25 mouse cellular contexts compared by ENCODE assay signal in genomic region chr9:43483195-43483594, GRCm38 (mm10).
A peak's percentile ranks its signal among the peaks of the same experiment; 100 is the strongest.
DNase-seq lines count a peak whose midpoint lies in the region; ATAC-seq and TF ChIP-seq lines count a peak whose summit lies in the region.
"Had no signal": no experiment of that assay in that cellular context is flagged by ENCODE, and none has a peak within 500 bp of the region (broad histone marks: within the 10 kb centered on the region; RNA-seq: fewer than 3 reads in every experiment).

No protein-coding gene starts in this region.

- no peak for DNase-seq in gastrocnemius, adult 2 months
- no peak for DNase-seq in gastrocnemius, adult 18-20 months (ENCODE audit: low spot score)
- peak; percentile 60 for DNase-seq in midbrain, embryonic 11.5 days (ENCODE audit: low spot score, missing footprints)
- no peak for DNase-seq in midbrain, embryonic 10.5 days (ENCODE audit: low spot score)
- peak; percentile 59 for DNase-seq in layer of hippocampus, adult 9-11 months
- DNase-seq in left cerebral cortex, postnatal 4 days, result peak; percentile 27
- no peak for DNase-seq in retina, postnatal 1 day
- DNase-seq: adrenal gland, adult 2 months; B cell, adult 2 months; cerebellum, adult 11-12 months; cerebellum, postnatal 36 days; embryo, embryonic 11 days; kidney, postnatal 25 days; liver, embryonic 13.5 days; lung, adult 2 months; lung, postnatal 14 days; midbrain, embryonic 14.5 days; thymus, adult 18-20 months; thymus, postnatal 4 days had no signal

- H3K36me3 ChIP-seq in midbrain, embryonic 11.5 days (ENCODE audit: control insufficient read depth, insufficient read depth, low read length), result no peaks in the 10 kb centered on the region
- H3K36me3 ChIP-seq in midbrain, embryonic 10.5 days, result no peaks in the 10 kb centered on the region
- H3K36me3 ChIP-seq: forebrain, embryonic 15.5 days; G1E; heart, embryonic 13.5 days; liver, embryonic 13.5 days; stomach, embryonic 15.5 days had no signal

- H3K4me2 ChIP-seq in midbrain, embryonic 11.5 days, result no peak overlapping the region
- H3K4me2 ChIP-seq: forebrain, embryonic 15.5 days; heart, embryonic 13.5 days; liver, embryonic 13.5 days; stomach, embryonic 15.5 days had no signal

- TF ChIP-seq CTCF in gastrocnemius, adult 2 months (IDR thresholded peaks at IDR 0.05), result no peak

- ATAC-seq in midbrain, embryonic 11.5 days (ENCODE audit: low FRiP score), result no peak
- ATAC-seq: forebrain, embryonic 15.5 days; intestine, postnatal 0 days; Patski had no signal

- no peaks in the 10 kb centered on the region for H3K9me3 ChIP-seq in midbrain, embryonic 11.5 days (ENCODE audit: control insufficient read depth, low read length)
- no peaks in the 10 kb centered on the region for H3K9me3 ChIP-seq in midbrain, embryonic 10.5 days (replicated peaks)
- H3K9me3 ChIP-seq: forebrain, embryonic 15.5 days; heart, embryonic 13.5 days; liver, embryonic 13.5 days; stomach, embryonic 15.5 days had no signal

- 76% methylated on average over 2 of the region's 2 CpGs for WGBS in midbrain, embryonic 11.5 days
- 88% methylated on average over 2 of the region's 2 CpGs for WGBS in midbrain, embryonic 10.5 days

- H3K27me3 ChIP-seq in midbrain, embryonic 11.5 days (ENCODE audit: control insufficient read depth, insufficient read depth, low read length), result no peaks in the 10 kb centered on the region
- no peaks in the 10 kb centered on the region for H3K27me3 ChIP-seq in midbrain, embryonic 10.5 days (ENCODE audit: low read depth, poor library complexity, severe bottlenecking)
- H3K27me3 ChIP-seq: forebrain, embryonic 15.5 days; liver, embryonic 13.5 days; stomach, embryonic 15.5 days had no signal

- H3K27ac ChIP-seq in gastrocnemius, adult 2 months, result peak overlapping the region; percentile 88
- no peak overlapping the region for H3K27ac ChIP-seq in midbrain, embryonic 11.5 days (ENCODE audit: low read depth, low read length)
- no peak overlapping the region for H3K27ac ChIP-seq in midbrain, embryonic 10.5 days (replicated peaks)
- H3K27ac ChIP-seq: forebrain, embryonic 15.5 days; heart, embryonic 13.5 days; liver, embryonic 13.5 days; stomach, embryonic 15.5 days had no signal

- no peak overlapping the region for H3K4me3 ChIP-seq in gastrocnemius, adult 2 months
- H3K4me3 ChIP-seq in midbrain, embryonic 11.5 days (ENCODE audit: low read depth, low read length), result no peak overlapping the region
- no peak overlapping the region for H3K4me3 ChIP-seq in midbrain, embryonic 10.5 days
- H3K4me3 ChIP-seq: forebrain, embryonic 15.5 days; heart, embryonic 13.5 days; liver, embryonic 13.5 days; stomach, embryonic 15.5 days had no signal

- no peaks in the 10 kb centered on the region for H3K4me1 ChIP-seq in midbrain, embryonic 11.5 days (ENCODE audit: control insufficient read depth, insufficient read depth, low read length)
- no peaks in the 10 kb centered on the region for H3K4me1 ChIP-seq in midbrain, embryonic 10.5 days
- H3K4me1 ChIP-seq: heart, embryonic 13.5 days; liver, embryonic 13.5 days; stomach, embryonic 15.5 days had no signal

- H3K9ac ChIP-seq in midbrain, embryonic 11.5 days (ENCODE audit: low read length), result no peak overlapping the region
- H3K9ac ChIP-seq: forebrain, embryonic 15.5 days; heart, embryonic 13.5 days; liver, embryonic 13.5 days; stomach, embryonic 15.5 days had no signal

- intact Hi-C loops in gastrocnemius, adult 2 months (cut with DNase I), result no loop called here
- intact Hi-C loops in left cerebral cortex, postnatal 4 days (cut with DNase I), result no loop called here

Comparison
In these comparisons a context has a peak if more than half of its experiments do, and no peak if none do; other contexts are left out.
1. DNase-seq: peak in midbrain, embryonic 11.5 days (single experiment), layer of hippocampus, adult 9-11 months (single experiment) and left cerebral cortex, postnatal 4 days (single experiment); none in gastrocnemius, adult 2 months (single experiment), gastrocnemius, adult 18-20 months (single experiment), midbrain, embryonic 10.5 days (single experiment) and retina, postnatal 1 day (single experiment).